Mouse (Mus musculus) liver, embryonic 14.5 days (tissue): ENCODE results near the gene Sugct. TPM values are rescaled to one million over a fixed set of nuclear protein-coding genes. Genes with fewer than 3 reads are reported as not detected.
A peak's percentile ranks its signal among the peaks of the same experiment; 100 is the strongest.
"Not testable (repeated sequence)": the region's sequence is repeated elsewhere in the genome, so short reads cannot be mapped to it uniquely, and the experiment has no call there.

Experiments
- ATAC-seq: fragments of 200-750 bp; cut with Nextera tagmentation; 2 replicates; pipeline ENCODE4 v1.8.0; 2017; ENCODE audit warnings: moderate number of reproducible peaks, mild to moderate bottlenecking, moderate library complexity; ENCODE audit not compliant: insufficient read depth
- DNase-seq, 3 experiments: peaks; one replicate each; pipeline ENCODE4 v3.0.0-alpha.2; 2012 to 2013; ENCODE audit warnings: low read depth in 3 of 3, low spot score in 3 of 3
- H3K27ac ChIP-seq: fragments of 300-500 bp; sonication (generic); 2 replicates; pipeline ENCODE4 v1.5.1; 2014; ENCODE audit warnings: moderate library complexity, mild to moderate bottlenecking, control low read depth, inconsistent platforms
- H3K27me3 ChIP-seq: fragments of 300-500 bp; sonication (generic); 2 replicates; pipeline ENCODE4 v1.6.1; 2014; ENCODE audit warnings: mild to moderate bottlenecking, low read length, moderate library complexity; ENCODE audit not compliant: control insufficient read depth, insufficient read depth
- H3K36me3 ChIP-seq: fragments of 300-500 bp; sonication (generic); replicated peaks from 2 replicates; pipeline ENCODE4 v1.6.1; 2014; ENCODE audit warnings: low read depth; ENCODE audit not compliant: control insufficient read depth, insufficient read depth
- H3K4me1 ChIP-seq, 2 experiments: fragments of 200-500 bp in 1 of 2; fragments of 300-500 bp in 1 of 2; sonication (generic) in 1 of 2; replicated peaks; 2 replicates each; pipeline ENCODE4 v1.6.1; 2012 to 2014; ENCODE audit warnings: antibody characterized with exemption in 1 of 2, inconsistent platforms in 1 of 2, low read length in 1 of 2; ENCODE audit not compliant: control insufficient read depth in 2 of 2, insufficient read depth in 2 of 2
- H3K4me2 ChIP-seq: fragments of 300-500 bp; sonication (generic); 2 replicates; pipeline ENCODE4 v1.6.1; 2014; ENCODE audit warnings: low read depth, mild to moderate bottlenecking, control low read depth, moderate library complexity
- H3K4me3 ChIP-seq, 2 experiments: fragments of 200-500 bp in 1 of 2; fragments of 300-500 bp in 1 of 2; sonication (generic) in 1 of 2; 2 replicates each; pipeline ENCODE4 v1.5.1; 2012 to 2014; ENCODE audit warnings: low read depth in 2 of 2, low read length in 2 of 2, mild to moderate bottlenecking in 2 of 2, control low read depth in 1 of 2, inconsistent platforms in 1 of 2, moderate library complexity in 1 of 2; ENCODE audit not compliant: insufficient read depth in 1 of 2
- H3K9ac ChIP-seq: fragments of 300-500 bp; sonication (generic); replicated peaks from 2 replicates; pipeline ENCODE4 v1.6.1; 2014; ENCODE audit warnings: mild to moderate bottlenecking, control low read depth, moderate library complexity
- H3K9me3 ChIP-seq: fragments of 300-500 bp; sonication (generic); 2 replicates; pipeline ENCODE4 v1.6.1; 2016; ENCODE audit warnings: low read length, mixed read lengths; ENCODE audit not compliant: control insufficient read depth
- CTCF ChIP-seq: IDR thresholded peaks from 2 replicates; pipeline ENCODE4 v1.5.1; 2016; ENCODE audit warnings: antibody characterized with exemption, low read depth, control low read depth
- EP300 ChIP-seq: IDR thresholded peaks from 2 replicates; pipeline ENCODE4 v1.6.1; 2016; ENCODE audit warnings: antibody characterized with exemption, low read depth
- WGBS: fragments of 180-500 bp; shearing (Covaris S2); extraction: QIAGEN DNeasy Blood & Tissue Kit; methylation state at CpG from one replicate; pipeline ENCODE4 v1.1.7; 2014; ENCODE audit not compliant: insufficient replicate concordance; 5-methylcytosine and 5-hydroxymethylcytosine counted together
- polyA plus RNA-seq, 2 experiments: library from polyadenylated mRNA; depleted of rRNA in 1 of 2; stranded (reverse) in 1 of 2; unstranded in 1 of 2; fragments of >200 nt; fragmentation: Nextera tagmentation in 1 of 2; extraction: Ambion mirVana in 1 of 2; gene quantifications; 2 replicates each; pipeline versions ENCODE4 v1.2.1 to v1.2.3; 2012 to 2014

The Sugct gene
- polyA plus RNA-seq, 2 experiments = 1.4 to 2.9 TPM

- 58% methylated on average over 4 of the region's 4 CpGs for WGBS
- Histone ChIP-seq H3K27ac (no peak overlapping the region), H3K9ac (no peak overlapping the region), H3K27me3 (no peaks in the 10 kb centered on the region), H3K4me1 (no peaks in the 10 kb centered on the region), H3K9me3 (no peaks in the 10 kb centered on the region), H3K4me3 (no peak overlapping the region), H3K36me3 (no peaks in the 10 kb centered on the region), H3K4me2 (no peak overlapping the region)
- ATAC-seq = no peak
- TF ChIP-seq CTCF (no peak), EP300 (no peak)
- DNase-seq = no peak
Measured at GRCm38 (mm10) chr13:17511184-17511778, 184.1 kb downstream of the Sugct start.

GRCm38 (mm10) chr13:17494936-17495335 is 200.4 kb downstream of the Sugct start:
- H3K4me1 ChIP-seq = no peaks in the 10 kb centered on the region
- ATAC-seq (no peak), DNase-seq (no peak)
- H3K27me3 ChIP-seq = no peaks in the 10 kb centered on the region
- H3K4me3 ChIP-seq = no peak overlapping the region
- TF ChIP-seq EP300 (no peak), CTCF (no peak)
- H3K4me2 ChIP-seq = no peak overlapping the region
- no peak overlapping the region for H3K9ac ChIP-seq
- H3K9me3 ChIP-seq = no peaks in the 10 kb centered on the region
- 45% methylated on average over 1 of the region's 1 CpGs for WGBS
- no peaks in the 10 kb centered on the region for H3K36me3 ChIP-seq
- no peak overlapping the region for H3K27ac ChIP-seq

GRCm38 (mm10) chr13:17494056-17494574 is 201.2 kb downstream of the Sugct start:
- Histone ChIP-seq H3K27ac (no peak overlapping the region), H3K9me3 (no peaks in the 10 kb centered on the region), H3K36me3 (no peaks in the 10 kb centered on the region), H3K9ac (no peak overlapping the region), H3K4me3 (no peak overlapping the region), H3K27me3 (no peaks in the 10 kb centered on the region), H3K4me2 (no peak overlapping the region), H3K4me1 (no peaks in the 10 kb centered on the region)
- TF ChIP-seq CTCF = no peak
- no peak for TF ChIP-seq EP300
- DNase-seq (no peak), ATAC-seq (no peak)
- 32% methylated on average over 5 of the region's 5 CpGs for WGBS

- H3K4me1 ChIP-seq, H3K27me3 ChIP-seq, H3K27ac ChIP-seq, ATAC-seq, H3K9ac ChIP-seq, H3K4me3 ChIP-seq, DNase-seq, H3K36me3 ChIP-seq, H3K9me3 ChIP-seq, H3K4me2 ChIP-seq: not testable (repeated sequence)
- WGBS = 40% methylated on average over 1 of the region's 1 CpGs
Measured at GRCm38 (mm10) chr13:17457981-17458380, 237.4 kb downstream of the Sugct start.

- no peak overlapping the region for H3K27ac ChIP-seq
- H3K27me3 ChIP-seq = no peaks in the 10 kb centered on the region
- H3K4me3 ChIP-seq = no peak overlapping the region
- DNase-seq (peak in 2 of 3 experiments; percentile 3 to 9), ATAC-seq (no peak)
- 38% methylated on average over 7 of the region's 7 CpGs for WGBS
- TF ChIP-seq EP300 (no peak), CTCF (peak; percentile 41; the same call in 1 of the 2 replicates)
- no peaks in the 10 kb centered on the region for H3K9me3 ChIP-seq
- H3K36me3 ChIP-seq = no peaks in the 10 kb centered on the region
- no peak overlapping the region for H3K9ac ChIP-seq
- H3K4me2 ChIP-seq = no peak overlapping the region
- H3K4me1 ChIP-seq = no peaks in the 10 kb centered on the region
Measured at GRCm38 (mm10) chr13:17432139-17432916, 263.0 kb downstream of the Sugct start.
